Mouse (Mus musculus) CD4-positive helper T cell, adult 2 months (primary cell): ENCODE measurements around the gene Ranbp1.

Experiments used
- DNase-seq: peaks from one replicate; pipeline ENCODE4 v3.0.0-alpha.2; 2012; ENCODE audit warnings: low read depth, missing footprints, low spot score

The Ranbp1 gene

DNA sequence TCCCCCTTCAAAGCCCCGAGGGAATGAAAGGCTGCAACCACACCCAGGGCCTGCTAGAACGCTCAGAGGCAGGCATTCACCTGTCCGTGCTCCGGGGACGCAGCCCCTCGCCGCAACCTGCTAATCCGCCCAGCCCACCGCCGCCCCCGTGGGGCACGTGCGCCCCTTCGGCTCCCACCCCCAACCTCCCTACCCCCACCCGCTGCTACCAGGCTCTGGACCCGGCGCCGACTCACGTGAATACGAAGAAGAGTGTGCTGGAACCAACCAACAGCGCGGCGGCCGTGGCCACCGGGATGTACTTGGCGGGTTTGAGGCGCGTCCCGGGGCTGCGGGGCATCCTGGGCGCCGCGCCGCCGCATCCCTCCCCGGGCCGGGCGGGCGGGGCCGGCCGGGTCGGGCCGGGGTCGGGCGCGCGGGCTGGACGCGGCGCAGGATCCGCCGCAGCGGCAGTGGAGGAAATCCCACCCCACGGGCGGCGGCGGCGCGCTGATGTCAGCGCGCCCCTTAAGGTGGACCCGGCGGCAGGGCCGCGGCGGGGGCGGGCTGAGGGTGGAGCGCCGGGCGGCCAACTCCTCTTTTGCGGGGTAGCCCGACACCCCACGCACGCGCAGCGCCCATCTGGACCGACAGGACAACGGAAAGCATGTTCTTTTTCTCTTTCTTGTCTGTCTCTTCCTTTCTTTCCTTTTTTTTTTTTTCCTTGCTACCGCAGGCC lies 13.7 kb downstream of the Ranbp1 start, which contains the start of gene Zdhhc8:
Gene Zdhhc8, minus strand, starts transcription at position 466 of the 718 bp plus-strand sequence.
- DNase-seq, result peak; percentile 76

GRCm38 (mm10) chr16:18233919-18234670 lies 14.4 kb downstream of the Ranbp1 start:
- peak; percentile 22 for DNase-seq

GRCm38 (mm10) chr16:18233451-18233850 lies 15.1 kb downstream of the Ranbp1 start:
- DNase-seq, result no peak

DNA sequence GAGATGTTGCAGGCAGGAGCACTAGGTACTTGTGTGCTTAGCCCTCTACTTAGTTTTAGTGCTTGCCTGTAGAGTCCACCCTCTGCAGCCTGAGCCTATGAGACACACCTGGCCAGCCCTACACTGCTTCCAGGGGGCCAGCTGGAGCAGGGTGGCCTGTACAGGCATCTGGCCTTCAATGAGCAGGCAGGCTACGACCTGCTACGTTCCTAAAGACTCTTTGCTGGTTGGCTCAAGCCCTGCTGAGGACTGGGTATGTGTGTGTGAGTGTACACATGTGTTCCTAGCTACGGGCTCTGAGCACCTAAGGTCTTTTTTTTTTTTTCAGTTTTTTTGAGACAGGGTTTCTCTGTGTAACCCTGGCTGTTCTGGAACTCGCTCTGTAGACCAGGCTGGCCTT lies 17.1 kb downstream of the Ranbp1 start:
- no peak for DNase-seq

- DNase-seq, result no peak
Measured at GRCm38 (mm10) chr16:18231047-18231446, 17.5 kb downstream of the Ranbp1 start.

DNA sequence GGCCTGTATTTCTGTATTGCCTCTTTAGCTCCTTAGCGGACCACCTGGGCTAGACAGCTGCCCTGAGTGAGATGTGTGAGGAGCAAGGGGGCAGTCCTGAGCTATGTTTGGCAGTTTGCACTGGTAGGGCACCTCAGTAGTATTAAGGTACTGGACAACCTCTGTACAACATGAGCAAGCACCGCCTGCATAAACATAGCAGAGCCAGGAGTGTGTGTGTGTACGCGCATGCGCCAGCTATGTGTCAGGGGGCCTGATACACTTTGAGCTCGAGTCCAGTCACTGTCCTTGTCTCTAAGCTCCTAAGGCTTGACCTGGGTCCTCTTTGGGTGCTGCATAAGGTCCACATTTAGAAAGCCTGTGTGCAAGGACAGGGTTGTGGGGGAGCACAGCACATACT lies 17.9 kb downstream of the Ranbp1 start:
- DNase-seq, result no peak

- no peak for DNase-seq
Measured at GRCm38 (mm10) chr16:18229622-18230021, 18.9 kb downstream of the Ranbp1 start.

DNA sequence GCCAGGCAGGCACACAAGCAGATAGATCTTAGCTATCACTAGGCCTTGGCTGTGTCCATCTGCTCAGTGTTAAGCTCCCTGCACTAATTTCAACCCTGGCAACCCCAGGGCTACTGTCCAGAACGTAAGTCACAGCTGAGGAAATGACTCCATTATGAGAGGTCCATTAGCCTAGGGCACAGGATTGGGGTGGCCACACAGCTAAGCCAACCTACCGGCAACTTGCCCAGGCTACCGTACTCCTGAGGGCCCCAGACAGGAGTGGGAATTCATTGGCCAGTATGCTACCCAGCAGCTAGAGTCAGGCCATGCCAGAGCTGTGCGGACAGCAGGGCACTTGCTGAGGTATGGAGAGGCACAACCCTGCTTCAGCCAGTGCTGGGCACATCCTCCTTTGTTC lies 19.7 kb downstream of the Ranbp1 start:
- DNase-seq, result no peak

DNA sequence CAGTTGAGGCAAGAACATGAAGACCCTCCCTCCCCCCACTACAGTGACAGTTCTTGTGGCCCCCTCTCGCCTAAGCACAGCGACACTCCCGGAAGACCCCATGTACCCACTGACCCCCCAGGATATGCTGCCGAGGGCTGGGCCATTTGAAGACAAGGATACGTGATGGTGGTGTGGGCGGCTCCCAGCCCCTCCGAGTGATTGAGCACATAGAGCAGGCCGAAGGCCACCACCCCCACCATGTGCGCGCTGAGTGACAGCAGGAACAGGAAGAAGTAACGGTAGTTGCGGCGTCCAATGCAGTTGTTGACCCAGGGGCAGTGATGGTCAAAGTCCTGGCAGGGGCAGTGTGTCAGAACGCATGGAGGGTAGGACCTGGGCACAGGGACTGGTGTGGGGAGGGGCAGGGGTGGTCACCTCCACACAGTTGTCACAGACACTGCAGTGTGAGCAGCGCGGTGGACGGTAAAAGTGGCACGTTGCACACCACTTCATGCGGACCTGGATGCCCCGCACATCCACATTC lies 20.6 kb downstream of the Ranbp1 start:
- no peak for DNase-seq

GRCm38 (mm10) chr16:18227187-18227586 lies 21.3 kb downstream of the Ranbp1 start:
- no peak for DNase-seq

DNA sequence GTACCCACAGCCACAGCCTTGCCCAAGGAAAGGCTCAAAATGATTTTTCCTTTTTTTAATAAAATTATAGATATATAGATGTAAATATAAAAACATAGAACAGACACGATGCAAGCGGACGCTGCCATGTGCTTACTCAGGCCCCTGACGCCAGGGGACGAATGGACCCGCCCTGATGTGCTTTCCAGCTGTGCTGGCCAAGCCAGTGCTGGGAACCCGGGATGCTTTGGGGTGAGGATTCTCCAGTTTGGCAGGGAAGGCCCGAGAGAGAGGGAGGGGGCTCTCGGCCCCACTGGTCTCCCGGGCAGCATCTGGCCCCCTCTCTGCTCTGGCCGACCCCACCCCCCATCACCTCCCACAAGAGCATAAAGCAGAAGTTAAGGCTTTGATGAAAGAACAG lies 26.3 kb downstream of the Ranbp1 start:
- no peak for DNase-seq

- no peak for DNase-seq
Measured at GRCm38 (mm10) chr16:18221543-18221898, 27.0 kb downstream of the Ranbp1 start.

DNA sequence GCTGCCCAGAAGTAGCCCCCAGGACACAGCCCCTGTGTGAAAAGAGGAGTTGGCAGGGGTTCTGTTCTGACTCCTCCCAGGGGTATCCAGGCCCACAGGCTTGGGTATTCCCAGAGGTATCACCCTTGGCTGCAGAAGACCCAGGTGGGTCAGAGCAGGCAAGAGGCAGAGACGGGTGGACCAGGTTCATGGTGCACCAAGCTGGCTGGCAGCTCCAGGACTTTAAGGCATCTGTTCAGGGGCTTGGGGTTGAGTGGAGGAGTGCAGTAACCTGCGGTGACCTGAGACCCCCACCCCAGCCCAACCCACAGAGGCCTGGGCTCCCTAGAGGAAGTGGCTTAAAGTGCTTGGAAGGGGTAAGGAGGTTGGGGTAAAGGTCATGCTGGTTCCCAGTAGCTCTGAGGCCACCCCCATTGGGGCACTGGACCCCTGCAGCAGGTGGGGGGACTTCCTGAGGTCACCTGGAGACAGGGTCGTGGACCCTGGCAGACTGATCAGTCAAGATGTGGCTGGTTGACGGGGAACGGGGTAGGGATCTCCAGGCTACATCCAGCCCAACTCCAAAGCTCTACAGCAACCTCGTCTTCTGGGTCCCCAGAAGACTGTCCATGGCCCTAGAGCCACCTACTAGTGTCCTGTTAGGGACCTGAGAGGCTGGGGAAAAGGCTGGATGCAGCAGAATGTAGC lies 27.5 kb downstream of the Ranbp1 start:
- no peak for DNase-seq

GRCm38 (mm10) chr16:18220001-18220400 lies 28.5 kb downstream of the Ranbp1 start:
- peak; percentile 16 for DNase-seq

DNA sequence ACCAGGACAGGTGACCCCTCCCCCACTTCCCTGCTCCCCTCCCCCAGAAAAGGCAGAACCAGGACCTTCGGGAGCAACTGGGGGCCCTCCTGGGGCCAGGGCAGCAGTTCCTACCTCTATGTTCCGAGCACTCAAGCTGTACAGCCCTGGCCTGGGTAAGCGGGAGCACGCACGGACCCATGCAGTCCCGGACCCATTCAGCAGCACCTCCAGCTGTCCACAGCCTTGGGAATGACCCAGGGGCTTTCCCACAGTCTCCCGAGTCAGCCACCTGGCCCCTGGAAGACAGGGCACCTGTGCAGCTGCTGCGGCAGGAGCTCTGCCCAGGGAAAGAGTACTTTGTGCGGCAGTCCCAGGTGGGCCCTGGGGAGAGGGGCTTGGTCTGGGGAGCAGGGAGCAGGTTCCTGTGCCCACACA lies 29.9 kb downstream of the Ranbp1 start:
- DNase-seq, result no peak

- DNase-seq, result no peak
Measured at GRCm38 (mm10) chr16:18217579-18217978, 31.0 kb downstream of the Ranbp1 start, which contains the start of gene Ccdc188. TSS of gene Ccdc188 (plus strand) at chr16:18217879.

DNA sequence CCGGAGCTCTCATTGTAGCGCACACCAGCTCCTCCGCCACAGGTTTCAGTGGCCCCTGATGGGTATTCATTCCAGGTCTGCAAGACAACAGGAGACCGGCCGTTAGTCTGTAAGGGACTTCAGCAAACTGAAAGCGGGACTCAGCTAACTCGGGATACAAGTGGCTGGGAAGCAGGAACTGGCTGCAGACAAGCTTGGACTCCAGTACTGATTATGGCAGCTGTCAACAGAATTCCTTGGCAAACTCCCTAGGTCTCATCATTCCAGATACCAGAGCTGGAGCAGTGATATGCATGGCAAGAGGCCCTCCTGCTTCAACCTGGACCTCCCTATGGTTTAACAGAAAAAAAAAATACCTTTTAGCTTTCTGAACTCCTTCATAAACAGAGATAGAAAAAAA lies 33.7 kb downstream of the Ranbp1 start:
- DNase-seq, result no peak

DNA sequence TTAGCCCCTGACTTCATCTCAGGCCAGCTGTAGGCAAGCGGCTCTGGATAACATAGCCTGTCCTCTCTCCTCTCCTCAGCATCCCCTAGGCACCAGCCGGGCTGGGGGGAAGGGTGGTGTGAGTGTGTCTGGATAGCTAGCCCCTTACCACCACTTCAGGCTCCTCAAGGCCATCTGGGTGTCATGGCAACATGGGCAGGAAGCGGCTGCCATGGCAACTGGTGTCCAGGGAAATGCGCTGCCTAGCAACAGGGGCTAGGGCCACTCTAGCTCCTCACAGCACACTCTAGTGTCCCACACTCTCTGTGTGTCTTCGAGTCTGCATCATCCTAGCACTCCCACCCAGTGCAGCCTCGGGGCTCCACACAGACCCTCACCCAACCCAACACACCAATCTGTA lies 34.8 kb downstream of the Ranbp1 start:
- DNase-seq, result no peak

- DNase-seq, result peak; percentile 57
Measured at GRCm38 (mm10) chr16:18211417-18212171, 36.9 kb downstream of the Ranbp1 start.

DNA sequence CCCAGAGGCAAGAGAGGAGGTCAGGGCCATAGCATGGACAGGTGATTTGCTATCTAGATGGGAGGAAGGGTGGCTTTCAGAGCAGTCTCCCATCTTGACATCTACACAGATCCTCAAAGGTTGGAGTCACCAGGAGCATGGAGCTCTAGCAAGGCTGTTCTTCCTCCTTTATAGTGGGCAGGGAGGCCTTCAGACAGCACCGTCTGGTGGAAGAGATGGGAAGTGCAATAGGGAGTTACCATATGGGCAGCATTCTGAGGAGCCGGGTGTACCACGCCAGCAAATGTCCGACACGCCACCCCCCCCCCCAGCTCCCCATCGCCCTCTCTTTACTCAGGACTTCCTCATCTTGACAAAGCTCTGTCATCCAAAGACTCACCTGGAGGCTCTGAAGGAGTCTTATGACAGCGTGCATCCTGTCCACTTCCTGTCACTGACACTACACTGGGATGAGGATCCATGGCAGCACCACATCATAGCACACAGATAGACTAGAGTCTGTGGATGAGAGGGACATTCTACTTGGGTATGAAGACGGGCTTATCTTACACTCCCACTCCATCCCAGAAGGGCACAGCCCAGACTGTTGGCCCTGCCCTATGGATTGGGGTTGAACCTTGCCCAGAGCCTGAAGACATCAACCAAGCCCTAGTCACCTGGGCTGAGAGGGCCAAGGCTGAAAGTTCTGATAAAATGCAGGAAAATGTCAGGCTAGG lies 37.7 kb downstream of the Ranbp1 start:
- DNase-seq, result peak; percentile 29
